Mouse (Mus musculus): ENCODE results near the gene Gcnt3.

DNA sequence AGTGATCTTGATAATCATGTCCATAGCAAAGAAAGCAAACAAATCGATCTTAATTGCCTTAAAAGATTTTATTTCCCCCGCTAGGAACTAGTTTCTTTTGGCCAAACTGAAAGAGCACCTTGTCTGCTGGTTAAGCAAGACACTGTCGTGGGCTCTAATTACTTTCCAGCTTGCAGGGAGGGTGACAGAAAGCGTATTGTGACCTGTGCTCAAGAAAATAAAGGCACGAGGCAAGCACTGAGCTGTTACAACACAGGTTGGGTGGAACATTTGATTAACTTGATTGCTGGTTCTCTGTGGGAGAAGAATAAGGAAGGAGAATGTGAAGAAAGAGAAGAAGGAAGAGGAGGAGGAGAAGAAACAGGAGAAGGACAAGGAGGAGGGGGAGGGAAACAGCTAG, 10.4 kb upstream of the Gcnt3 start:
- TF ChIP-seq GATA1 (IDR thresholded peaks at IDR 0.05; ENCODE audit: low read length), result no peak
- no peak for TF ChIP-seq TAL1 (IDR thresholded peaks at IDR 0.05; ENCODE audit: low read length)

Measured in erythroblast, embryonic 14.5 days (primary cell).